Mouse (Mus musculus) cerebellum, adult 18-20 months (tissue): Measurements from ENCODE around the gene Olfr365.

ENCODE experiments used
- DNase-seq, 2 experiments: peaks; one replicate each; pipeline ENCODE4 v3.0.0; 2021

The Olfr365 gene

DNA sequence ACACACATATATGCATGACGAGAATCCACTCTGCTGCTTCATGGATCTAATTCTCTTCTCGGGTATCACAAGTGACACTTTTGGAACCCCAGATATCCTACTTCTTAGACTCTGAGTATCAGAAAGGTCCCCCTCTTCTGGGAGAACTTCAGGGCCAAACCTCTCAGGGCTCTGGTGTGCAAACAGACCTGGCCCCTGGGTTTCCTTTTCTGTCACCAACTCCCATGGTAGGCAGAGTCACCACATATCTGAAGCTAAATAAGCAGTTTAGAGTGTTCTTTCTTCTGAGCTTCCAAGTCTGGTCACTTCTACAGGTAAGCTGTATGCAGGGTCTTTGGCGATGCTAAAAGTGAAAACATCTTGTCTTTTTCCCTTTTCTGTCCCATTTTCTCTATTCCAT lies at the start of gene Olfr365:
Gene Olfr365, plus strand, starts transcription at position 301 of the 400 bp plus-strand sequence.
- no peak for DNase-seq

DNA sequence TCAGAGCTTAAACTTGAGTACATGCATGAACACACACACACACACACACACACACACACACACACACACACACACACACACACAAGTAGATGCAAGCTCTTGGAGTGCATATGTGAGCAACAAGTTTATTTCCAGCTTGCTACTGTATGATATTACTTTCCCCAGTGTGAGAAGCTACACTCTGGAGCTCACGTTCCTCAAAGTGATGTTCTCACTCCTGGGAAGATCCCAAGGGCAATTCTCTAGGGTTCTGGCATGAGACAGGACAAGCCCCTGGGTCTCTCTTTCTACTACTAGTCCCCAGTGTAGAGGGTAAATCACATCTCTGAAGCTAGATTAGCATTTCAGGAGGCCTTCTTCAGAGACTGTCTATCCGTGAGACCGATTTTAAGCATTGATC lies 49.0 kb upstream of the Olfr365 start, which contains the start of gene Olfr364-ps1:
Gene Olfr364-ps1, plus strand, starts transcription at position 301 of the 400 bp plus-strand sequence.
- no peak for DNase-seq

DNA sequence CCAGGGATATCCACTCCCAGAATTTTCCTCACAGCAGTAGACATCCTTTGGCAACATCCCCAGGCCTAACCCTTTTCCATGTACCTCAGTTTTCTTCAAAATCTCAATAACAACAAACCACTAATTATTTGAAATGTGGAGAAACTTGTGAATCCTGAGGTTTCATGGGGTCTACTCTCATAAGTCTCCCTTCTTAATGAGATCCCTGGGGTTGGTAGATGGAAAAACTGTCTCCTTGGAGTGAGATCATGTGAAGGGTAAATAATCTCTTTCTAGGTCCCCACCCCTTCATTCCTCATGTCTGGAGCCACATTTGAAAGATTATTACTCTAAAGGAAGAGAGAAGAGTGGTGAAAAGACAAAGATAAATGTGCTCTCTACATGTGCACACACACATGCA lies 23.3 kb downstream of the Olfr365 start, which contains the start of gene Olfr366:
Gene Olfr366, plus strand, starts transcription at position 301 of the 400 bp plus-strand sequence.
- DNase-seq = no peak
